Mouse (Mus musculus) small intestine, adult 10 weeks (tissue): ENCODE data around the gene Mchr1. TPM values are rescaled to one million over a fixed set of nuclear protein-coding genes. Genes with fewer than 3 reads are reported as not detected.

Source experiments
- polyA plus RNA-seq: library from polyadenylated mRNA; stranded (reverse); fragments of 350-450 nt; fragmentation: Illumina TruSeq; extraction: RNeasy Lipid Tissue Mini Kit (QIAGEN cat#74804); gene quantifications from one replicate; pipeline ENCODE4 v1.2.3, GENCODE M21; 2014; ENCODE audit warnings: low replicate concordance

Mchr1 gene
- not detected for polyA plus RNA-seq

DNA sequence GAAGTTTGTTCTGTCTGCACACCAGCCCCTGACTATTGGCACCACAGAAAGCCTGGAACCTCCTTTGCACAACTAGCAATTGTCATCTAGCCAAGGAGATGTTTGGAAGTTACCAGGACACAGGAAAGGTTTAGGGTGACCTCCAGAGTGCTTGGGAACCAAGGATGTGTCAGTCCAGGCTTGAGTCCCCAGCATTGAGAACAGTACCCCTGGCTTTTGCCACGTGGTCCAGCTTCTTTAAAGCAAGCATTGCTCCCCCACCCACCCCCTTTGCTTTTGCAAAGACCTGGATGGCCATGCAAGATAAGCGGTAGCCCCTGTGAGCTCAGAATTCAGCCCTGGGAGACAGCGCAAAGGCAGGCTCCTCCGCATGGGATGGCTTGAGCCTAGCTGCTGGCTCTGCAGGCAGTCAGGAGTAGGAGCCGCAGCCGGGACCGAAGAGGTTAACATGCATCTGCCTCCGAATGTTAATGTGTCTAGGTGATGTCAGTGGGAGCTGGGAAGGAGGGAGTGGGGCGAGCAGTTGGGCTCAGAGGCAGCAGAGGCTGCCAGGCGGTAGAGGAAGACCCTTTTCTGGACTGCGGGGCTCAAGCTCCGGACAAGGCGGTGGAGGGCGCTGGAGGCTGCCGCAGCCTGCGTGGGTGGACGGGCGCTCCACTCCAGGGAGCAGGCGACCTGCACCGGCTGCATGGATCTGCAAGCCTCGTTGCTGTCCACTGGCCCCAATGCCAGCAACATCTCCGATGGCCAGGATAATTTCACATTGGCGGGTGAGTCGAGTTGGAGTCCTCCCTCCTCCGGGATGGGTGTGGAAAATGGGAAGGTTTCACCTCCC lies at the start of gene Mchr1:
Gene Mchr1, plus strand, starts transcription at position 414 of the 835 bp plus-strand sequence.

DNA sequence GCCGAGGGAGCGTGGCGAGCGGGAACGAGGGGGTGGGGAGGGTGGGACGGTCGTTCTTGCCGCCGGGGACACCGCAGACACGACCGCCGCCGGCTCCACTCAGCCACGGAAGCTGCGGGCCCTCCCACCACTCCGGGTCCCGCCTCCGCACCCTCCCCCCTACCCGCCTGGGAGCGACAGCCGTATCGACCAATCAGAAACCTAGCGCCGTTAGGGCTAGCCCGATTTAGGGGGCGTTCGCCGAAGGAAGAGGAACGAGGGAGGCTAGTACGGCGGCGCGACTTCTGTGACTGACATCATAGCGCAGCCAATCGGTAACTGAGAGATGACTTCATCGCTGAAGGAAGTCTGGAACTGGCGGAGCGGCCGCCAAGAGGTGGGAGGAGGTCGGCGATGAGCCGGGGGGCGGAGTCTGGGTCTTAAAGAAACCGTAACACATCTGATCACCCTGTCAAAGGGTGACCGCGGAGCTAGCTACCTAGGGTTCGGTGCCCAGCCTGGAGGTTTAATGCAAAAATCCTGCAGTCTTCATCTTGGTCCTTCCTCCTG lies 44.6 kb upstream of the Mchr1 start, which contains the start of gene Mrtfa:
Gene Mrtfa, minus strand, starts transcription at position 128 of the 549 bp plus-strand sequence.

Other genes with a start within 250 kb of the Mchr1 start
- gene Mrtfa, start 44.7 kb upstream of the Mchr1 start, polyA plus RNA-seq: 0.48 TPM
- gene Slc25a17, start 125.3 kb downstream of the Mchr1 start, polyA plus RNA-seq: 58.0 TPM
- gene St13, start 164.6 kb downstream of the Mchr1 start, polyA plus RNA-seq: 153 TPM
- 3.7 TPM for gene Xpnpep3, start 164.6 kb downstream of the Mchr1 start, polyA plus RNA-seq
- gene Dnajb7, start 172.8 kb downstream of the Mchr1 start, polyA plus RNA-seq: 7.3 TPM
- 68.1 TPM for gene Rbx1, start 230.8 kb downstream of the Mchr1 start, polyA plus RNA-seq